Mouse (Mus musculus): ENCODE data around the gene Myo1e.

DNA sequence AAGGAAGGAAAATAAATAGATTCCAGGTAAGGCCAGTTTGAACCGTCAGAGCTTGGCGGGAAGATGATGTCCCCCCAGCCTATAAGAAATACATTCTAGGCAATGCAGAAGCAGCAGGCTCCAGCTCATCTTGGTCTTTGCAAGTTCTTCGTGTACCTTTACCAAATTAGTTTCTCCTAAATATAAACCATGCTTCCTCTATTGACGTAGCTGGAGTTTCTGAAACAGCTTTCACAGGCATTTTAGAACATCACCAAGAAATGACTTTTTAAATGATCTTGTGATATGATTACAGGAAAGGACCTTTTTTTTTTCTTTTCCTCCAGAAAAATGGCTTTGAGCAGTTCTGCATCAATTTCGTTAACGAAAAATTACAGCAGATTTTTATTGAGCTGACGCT, 131.2 kb downstream of the Myo1e start:
- TF ChIP-seq CTCF (IDR thresholded peaks at IDR 0.05; ENCODE audit: insufficient read depth, low read length) (no peak), POLR2A (IDR thresholded peaks at IDR 0.05; ENCODE audit: borderline replicate concordance, extremely low read depth, low read depth, low read length) (no peak)
